Mouse (Mus musculus) embryonic facial prominence, embryonic 14.5 days (tissue): Measurements from ENCODE around the gene Zfp362. TPM values are rescaled to one million over a fixed set of nuclear protein-coding genes. Genes with fewer than 3 reads are reported as not detected.

Experiments used
- ATAC-seq: fragments of 200-750 bp; cut with Nextera tagmentation; 2 replicates; pipeline ENCODE4 v1.8.0; 2017; ENCODE audit warnings: low read depth, moderate number of reproducible peaks, moderate TSS enrichment
- DNase-seq: peaks from one replicate; pipeline ENCODE4 v3.0.0-alpha.2; 2015; ENCODE audit warnings: low spot score
- H3K27ac ChIP-seq: fragments of 300-500 bp; sonication (generic); replicated peaks from 2 replicates; pipeline ENCODE4 v1.5.1; 2014; ENCODE audit warnings: low read depth, mild to moderate bottlenecking, low read length, moderate library complexity
- H3K27me3 ChIP-seq: fragments of 300-500 bp; sonication (generic); replicated peaks from 2 replicates; pipeline ENCODE4 v1.6.1; 2014; ENCODE audit warnings: low read length; ENCODE audit not compliant: control insufficient read depth, insufficient read depth
- H3K36me3 ChIP-seq: fragments of 300-500 bp; sonication (generic); 2 replicates; pipeline ENCODE4 v1.6.1; 2014; ENCODE audit warnings: low read length, mixed read lengths; ENCODE audit not compliant: control insufficient read depth, insufficient read depth
- H3K4me1 ChIP-seq: fragments of 300-500 bp; sonication (generic); 2 replicates; pipeline ENCODE4 v1.6.1; 2014; ENCODE audit warnings: antibody characterized with exemption, low read length; ENCODE audit not compliant: control insufficient read depth, insufficient read depth
- H3K4me2 ChIP-seq: fragments of 300-500 bp; sonication (generic); 2 replicates; pipeline ENCODE4 v1.6.1; 2014; ENCODE audit warnings: low read depth, mild to moderate bottlenecking, low read length, moderate library complexity, mixed read lengths
- H3K4me3 ChIP-seq: fragments of 300-500 bp; sonication (generic); 2 replicates; pipeline ENCODE4 v1.5.1; 2014; ENCODE audit warnings: low read depth, mild to moderate bottlenecking, low read length
- H3K9ac ChIP-seq: fragments of 300-500 bp; sonication (generic); 2 replicates; pipeline ENCODE4 v1.6.1; 2014; ENCODE audit warnings: low read depth, mild to moderate bottlenecking, low read length, moderate library complexity, mixed read lengths
- H3K9me3 ChIP-seq: fragments of 300-500 bp; sonication (generic); 2 replicates; pipeline ENCODE4 v1.6.1; 2016; ENCODE audit warnings: low read length; ENCODE audit not compliant: control insufficient read depth
- WGBS: fragments of 180-500 bp; shearing (Covaris S2); extraction: QIAGEN DNeasy Blood & Tissue Kit; methylation state at CpG from one replicate; pipeline ENCODE4 v1.1.7; 2014; 5-methylcytosine and 5-hydroxymethylcytosine counted together
- polyA plus RNA-seq: library from polyadenylated mRNA; unstranded; fragments of >200 nt; fragmentation: Nextera tagmentation; extraction: Ambion mirVana; gene quantifications from 2 replicates; pipeline ENCODE4 v1.2.1, GENCODE M21; 2014

Zfp362 gene
- polyA plus RNA-seq, 1 experiment from 2014 or later: 28.6 TPM

- Histone ChIP-seq H3K27ac (no peak overlapping the region), H3K4me2 (no peak overlapping the region), H3K36me3 (no peaks in the 10 kb centered on the region), H3K27me3 (no peaks in the 10 kb centered on the region), H3K4me3 (no peak overlapping the region), H3K9me3 (no peaks in the 10 kb centered on the region), H3K4me1 (peaks cover 25% of the 10 kb centered on the region), H3K9ac (no peak overlapping the region)
- peak; percentile 33 for DNase-seq
- WGBS: 58% methylated on average over 8 of the region's 8 CpGs
- ATAC-seq: no peak; the same call in 1 of the 2 replicates
These were observed 35.4 kb upstream of the Zfp362 start for GRCm38 (mm10) chr4:128841259-128841658.

- WGBS: 8% methylated on average over 16 of the region's 16 CpGs
- peak; percentile 88 for DNase-seq
- peaks cover 22% of the 10 kb centered on the region for H3K4me1 ChIP-seq
- H3K4me3 ChIP-seq: no peak overlapping the region
- no peaks in the 10 kb centered on the region for H3K27me3 ChIP-seq
- H3K4me2 ChIP-seq: no peak overlapping the region
- H3K36me3 ChIP-seq: no peaks in the 10 kb centered on the region
- H3K9me3 ChIP-seq: no peaks in the 10 kb centered on the region
- ATAC-seq: peak; percentile 80
- H3K27ac ChIP-seq: peak overlapping the region; percentile 70
- no peak overlapping the region for H3K9ac ChIP-seq
These were observed 34.2 kb upstream of the Zfp362 start for GRCm38 (mm10) chr4:128839811-128840738.

GRCm38 (mm10) chr4:128838202-128838601 lies 32.4 kb upstream of the Zfp362 start:
- WGBS: 35% methylated on average over 5 of the region's 5 CpGs
- H3K27ac ChIP-seq: no peak overlapping the region; the same call in 1 of the 2 replicates

GRCm38 (mm10) chr4:128824131-128824530 lies 18.3 kb upstream of the Zfp362 start:
- ATAC-seq (no peak), DNase-seq (no peak)
- Histone ChIP-seq H3K27me3 (no peaks in the 10 kb centered on the region), H3K4me1 (peaks cover 4% of the 10 kb centered on the region; the same call in 1 of the 2 replicates), H3K27ac (no peak overlapping the region), H3K4me2 (no peak overlapping the region), H3K36me3 (no peaks in the 10 kb centered on the region), H3K4me3 (no peak overlapping the region), H3K9me3 (no peaks in the 10 kb centered on the region), H3K9ac (no peak overlapping the region)
- WGBS: 70% methylated on average over 3 of the region's 3 CpGs

More at GRCm38 (mm10) chr4:128838202-128838601, 32.4 kb upstream of the Zfp362 start:
- H3K9me3 ChIP-seq: no peaks in the 10 kb centered on the region
- no peaks in the 10 kb centered on the region for H3K36me3 ChIP-seq
- H3K4me2 ChIP-seq: no peak overlapping the region
- DNase-seq: peak; percentile 34
- no peak overlapping the region for H3K4me3 ChIP-seq
- no peak for ATAC-seq
- H3K9ac ChIP-seq: no peak overlapping the region
- H3K4me1 ChIP-seq: peaks cover 22% of the 10 kb centered on the region
- no peaks in the 10 kb centered on the region for H3K27me3 ChIP-seq

GRCm38 (mm10) chr4:128820568-128820967 lies 14.7 kb upstream of the Zfp362 start:
- Histone ChIP-seq H3K4me2 (no peak overlapping the region), H3K27me3 (no peaks in the 10 kb centered on the region), H3K4me1 (peaks cover 4% of the 10 kb centered on the region; the same call in 1 of the 2 replicates), H3K9ac (no peak overlapping the region), H3K9me3 (no peaks in the 10 kb centered on the region), H3K36me3 (no peaks in the 10 kb centered on the region), H3K27ac (no peak overlapping the region), H3K4me3 (no peak overlapping the region)
- DNase-seq (no peak), ATAC-seq (no peak)
- WGBS: 42% methylated on average over 12 of the region's 12 CpGs

- WGBS: 62% methylated on average over 7 of the region's 7 CpGs
- no peak overlapping the region for H3K27ac ChIP-seq
- no peak for DNase-seq
These were observed 11.2 kb upstream of the Zfp362 start for GRCm38 (mm10) chr4:128817011-128817410.

GRCm38 (mm10) chr4:128811382-128812056 lies 5.7 kb upstream of the Zfp362 start:
- Histone ChIP-seq H3K9ac (peak overlapping the region; percentile 68), H3K9me3 (no peaks in the 10 kb centered on the region), H3K36me3 (no peaks in the 10 kb centered on the region), H3K27ac (no peak overlapping the region; the same call in 1 of the 2 replicates), H3K4me1 (peaks cover 11% of the 10 kb centered on the region; the same call in 1 of the 2 replicates), H3K4me2 (peak overlapping the region; percentile 64), H3K27me3 (no peaks in the 10 kb centered on the region), H3K4me3 (peak overlapping the region; percentile 42)
- WGBS: 13% methylated on average over 16 of the region's 16 CpGs
- ATAC-seq (peak; percentile 94), DNase-seq (peak; percentile 96)

More at GRCm38 (mm10) chr4:128817011-128817410, 11.2 kb upstream of the Zfp362 start:
- Histone ChIP-seq H3K4me1 (peaks cover 10% of the 10 kb centered on the region; the same call in 1 of the 2 replicates), H3K9ac (no peak overlapping the region), H3K4me3 (no peak overlapping the region), H3K9me3 (no peaks in the 10 kb centered on the region), H3K36me3 (no peaks in the 10 kb centered on the region), H3K27me3 (no peaks in the 10 kb centered on the region), H3K4me2 (no peak overlapping the region)
- no peak for ATAC-seq

- no peaks in the 10 kb centered on the region for H3K36me3 ChIP-seq
- H3K27me3 ChIP-seq: no peaks in the 10 kb centered on the region
- peak overlapping the region; percentile 77 for H3K4me3 ChIP-seq
- ATAC-seq (peak; percentile 51), DNase-seq (peak; percentile 87)
- WGBS: 0% methylated on average over 10 of the region's 15 CpGs
- H3K9me3 ChIP-seq: no peaks in the 10 kb centered on the region
- peak overlapping the region; percentile 96 for H3K9ac ChIP-seq
- peak overlapping the region; percentile 97 for H3K27ac ChIP-seq
- H3K4me2 ChIP-seq: peak overlapping the region; percentile 83
- H3K4me1 ChIP-seq: peaks cover 29% of the 10 kb centered on the region
These were observed 958 bp upstream of the Zfp362 start for GRCm38 (mm10) chr4:128806827-128807179.
